In the genomic region with DNA sequence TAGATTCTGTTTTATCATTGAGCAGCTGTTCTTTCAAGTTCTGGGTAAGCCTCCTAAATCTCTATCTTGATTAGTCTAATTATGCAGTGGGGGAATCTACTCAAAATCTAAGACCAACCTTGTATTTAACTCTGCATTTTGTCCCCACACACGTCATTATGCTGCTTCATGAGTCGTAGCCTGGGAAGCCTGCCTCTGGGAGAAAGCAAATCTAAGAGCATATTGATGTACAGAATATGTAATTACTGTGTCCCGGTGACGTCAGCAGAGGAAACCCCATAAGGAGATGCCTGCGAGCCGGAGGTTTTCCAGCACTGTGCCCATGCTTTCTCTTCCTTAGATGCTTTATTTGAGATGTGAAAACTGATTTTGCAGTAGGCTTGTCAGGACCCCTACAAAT, we compare ENCODE assay signal across 15 mouse cellular contexts.
DNase-seq lines count a peak whose midpoint lies in the region; ATAC-seq and TF ChIP-seq lines count a peak whose summit lies in the region.
"Had no signal": no experiment of that assay in that cellular context is flagged by ENCODE, and none has a peak within 500 bp of the region (broad histone marks: within the 10 kb centered on the region; RNA-seq: fewer than 3 reads in every experiment).

No protein-coding gene starts in this region.

- DNase-seq in brain, adult 2 months (ENCODE audit: low read depth, low spot score) = peak; percentile 82
- peak; percentile 47 for DNase-seq in hindbrain, postnatal 0 days (ENCODE audit: low spot score)
- no peak for DNase-seq in embryo, embryonic 10 days (ENCODE audit: low spot score)
- DNase-seq in adipocyte (ENCODE audit: low spot score) = no peak
- DNase-seq: gastrocnemius, adult 2 months; heart, postnatal 10 days; kidney, adult 9 months; lung, postnatal 10 days; spleen, adult 18-20 months; thymus, adult 18-20 months had no signal

- no peaks in the 10 kb centered on the region for H3K4me1 ChIP-seq in cortical plate, adult 2 months (ENCODE audit: control insufficient read depth, insufficient read depth, low read length)
- no peaks in the 10 kb centered on the region for H3K4me1 ChIP-seq in hindbrain, postnatal 0 days (ENCODE audit: insufficient read depth, low read length)
- peaks cover 6% of the 10 kb centered on the region for H3K4me1 ChIP-seq in midbrain, embryonic 16.5 days (ENCODE audit: control insufficient read depth, insufficient read depth, low read length)
- H3K4me1 ChIP-seq: limb, embryonic 15.5 days had no signal

- H3K27me3 ChIP-seq in hindbrain, postnatal 0 days (ENCODE audit: insufficient read depth, low read length) = no peaks in the 10 kb centered on the region
- no peaks in the 10 kb centered on the region for H3K27me3 ChIP-seq in midbrain, embryonic 16.5 days (ENCODE audit: control insufficient read depth, insufficient read depth, low read depth, low read length)
- H3K27me3 ChIP-seq: limb, embryonic 15.5 days had no signal

- 0 out of 2 replicates have a peak overlapping the region, but pooled peaks have one; percentile 9 for H3K9ac ChIP-seq in hindbrain, postnatal 0 days (replicated peaks; ENCODE audit: low read length)
- H3K9ac ChIP-seq in midbrain, embryonic 16.5 days (ENCODE audit: low read depth, low read length) = peak overlapping the region; percentile 54; the same call in 1 of the 2 replicates
- H3K9ac ChIP-seq: limb, embryonic 15.5 days had no signal

- no peak for ATAC-seq in hindbrain, postnatal 0 days
- ATAC-seq in midbrain, embryonic 16.5 days = peak; percentile 75
- ATAC-seq in megakaryocyte, adult 5-6 weeks (ENCODE audit: poor library complexity, severe bottlenecking) = no peak
- ATAC-seq: activated CD4-positive, CD25-positive, alpha-beta regulatory T cell, adult 4 months had no signal

- no peak for TF ChIP-seq POLR2A in cortical plate, adult 2 months (IDR thresholded peaks at IDR 0.05; ENCODE audit: extremely low read depth, insufficient read depth, low read length)

- TF ChIP-seq CTCF in cortical plate, adult 2 months (IDR thresholded peaks at IDR 0.05; ENCODE audit: extremely low read depth, insufficient read depth, low read length) = no peak
- TF ChIP-seq CTCF in hindbrain, postnatal 0 days (IDR thresholded peaks at IDR 0.05; ENCODE audit: low read depth) = no peak

- H3K4me3 ChIP-seq in cortical plate, adult 2 months (ENCODE audit: insufficient read depth, low read length) = peak overlapping the region; percentile 24; the same call in 1 of the 2 replicates
- peak overlapping the region; percentile 18; the same call in 1 of the 2 replicates for H3K4me3 ChIP-seq in hindbrain, postnatal 0 days (ENCODE audit: low read length)
- peak overlapping the region; percentile 35; the same call in 1 of the 2 replicates for H3K4me3 ChIP-seq in midbrain, embryonic 16.5 days (ENCODE audit: low read depth, low read length)
- H3K4me3 ChIP-seq: gastrocnemius, adult 2 months; limb, embryonic 15.5 days had no signal

- H3K36me3 ChIP-seq in hindbrain, postnatal 0 days (ENCODE audit: insufficient read depth, low read length) = no peaks in the 10 kb centered on the region
- no peaks in the 10 kb centered on the region for H3K36me3 ChIP-seq in midbrain, embryonic 16.5 days (ENCODE audit: control insufficient read depth, insufficient read depth, low read length)
- H3K36me3 ChIP-seq: limb, embryonic 15.5 days had no signal

- WGBS in hindbrain, postnatal 0 days = 48% methylated on average over 6 of the region's 6 CpGs
- 32% methylated on average over 6 of the region's 6 CpGs for WGBS in midbrain, embryonic 16.5 days

- peak overlapping the region; percentile 48 for H3K4me2 ChIP-seq in hindbrain, postnatal 0 days (ENCODE audit: low read depth, low read length)
- peak overlapping the region; percentile 54 for H3K4me2 ChIP-seq in midbrain, embryonic 16.5 days (ENCODE audit: low read length)
- H3K4me2 ChIP-seq: limb, embryonic 15.5 days had no signal

- no peak overlapping the region for H3K27ac ChIP-seq in cortical plate, adult 2 months (ENCODE audit: insufficient read depth, low read length)
- H3K27ac ChIP-seq in hindbrain, postnatal 0 days = no peak overlapping the region
- H3K27ac ChIP-seq in midbrain, embryonic 16.5 days (ENCODE audit: low read length) = peak overlapping the region; percentile 76
- H3K27ac ChIP-seq: gastrocnemius, adult 2 months; limb, embryonic 15.5 days had no signal

- H3K9me3 ChIP-seq in hindbrain, postnatal 0 days (ENCODE audit: low read length) = no peaks in the 10 kb centered on the region
- H3K9me3 ChIP-seq in midbrain, embryonic 16.5 days (replicated peaks; ENCODE audit: control insufficient read depth, low read length, poor library complexity, severe bottlenecking) = no peaks in the 10 kb centered on the region
- H3K9me3 ChIP-seq: limb, embryonic 15.5 days had no signal

Comparison
In these comparisons a context has a peak if more than half of its experiments do, and no peak if none do; other contexts are left out.
1. DNase-seq: peak in brain, adult 2 months (single experiment) and hindbrain, postnatal 0 days (single experiment); none in embryo, embryonic 10 days (single experiment) and adipocyte (single experiment).
2. Peak in every context shown above with its lines, with median percentiles within 50 percentile points of each other: H3K4me3 ChIP-seq.